In genomic region chr2:181042376-181042775, GRCm38 (mm10) we compare ENCODE assay signal across 12 mouse cellular contexts. TPM values are rescaled to one million over a fixed set of nuclear protein-coding genes. Genes with fewer than 3 reads are reported as not detected.
A peak's percentile ranks its signal among the peaks of the same experiment; 100 is the strongest.
DNase-seq lines count a peak whose midpoint lies in the region; ATAC-seq lines count a peak whose summit lies in the region.
"Had no signal": no experiment of that assay in that cellular context is flagged by ENCODE, and none has a peak within 500 bp of the region (broad histone marks: within the 10 kb centered on the region; RNA-seq: fewer than 3 reads in every experiment).

No protein-coding gene starts in this region.

- peaks cover 30% of the 10 kb centered on the region for H3K4me1 ChIP-seq in neural tube, embryonic 11.5 days (ENCODE audit: control insufficient read depth, insufficient read depth, low read length)
- H3K4me1 ChIP-seq in hindbrain, embryonic 15.5 days (replicated peaks): peaks cover 49% of the 10 kb centered on the region
- H3K4me1 ChIP-seq in neural tube, embryonic 15.5 days: peaks cover 48% of the 10 kb centered on the region

- no peak overlapping the region for H3K4me2 ChIP-seq in neural tube, embryonic 11.5 days (ENCODE audit: low read depth)
- H3K4me2 ChIP-seq in hindbrain, embryonic 15.5 days: no peak overlapping the region
- H3K4me2 ChIP-seq in neural tube, embryonic 15.5 days: no peak overlapping the region
- H3K4me2 ChIP-seq: embryonic facial prominence, embryonic 13.5 days; limb, embryonic 15.5 days had no signal

- no peak overlapping the region for H3K4me3 ChIP-seq in neural tube, embryonic 11.5 days (ENCODE audit: low read depth, low read length)
- no peak overlapping the region for H3K4me3 ChIP-seq in hindbrain, embryonic 15.5 days
- no peak overlapping the region for H3K4me3 ChIP-seq in neural tube, embryonic 15.5 days (replicated peaks)
- H3K4me3 ChIP-seq: embryonic facial prominence, embryonic 13.5 days; limb, embryonic 15.5 days had no signal

- H3K9ac ChIP-seq in neural tube, embryonic 11.5 days (ENCODE audit: low read length): peak overlapping the region; percentile 32
- no peak overlapping the region for H3K9ac ChIP-seq in hindbrain, embryonic 15.5 days
- no peak overlapping the region for H3K9ac ChIP-seq in neural tube, embryonic 15.5 days (replicated peaks)
- H3K9ac ChIP-seq: embryonic facial prominence, embryonic 13.5 days; limb, embryonic 15.5 days had no signal

- no peaks in the 10 kb centered on the region for H3K9me3 ChIP-seq in neural tube, embryonic 11.5 days (ENCODE audit: control insufficient read depth, low read length)
- no peaks in the 10 kb centered on the region for H3K9me3 ChIP-seq in hindbrain, embryonic 15.5 days
- no peaks in the 10 kb centered on the region for H3K9me3 ChIP-seq in neural tube, embryonic 15.5 days (replicated peaks)
- H3K9me3 ChIP-seq: embryonic facial prominence, embryonic 13.5 days; limb, embryonic 15.5 days had no signal

- ATAC-seq in neural tube, embryonic 11.5 days (ENCODE audit: insufficient read depth, low FRiP score, low TSS enrichment): no peak
- no peak for ATAC-seq in hindbrain, embryonic 15.5 days (ENCODE audit: low FRiP score, low read depth)
- ATAC-seq in neural tube, embryonic 15.5 days (ENCODE audit: low FRiP score): no peak
- no peak for ATAC-seq in activated CD4-positive, CD25-positive, alpha-beta regulatory T cell, adult 4 months

- H3K27ac ChIP-seq in neural tube, embryonic 11.5 days (ENCODE audit: low read depth, low read length): peak overlapping the region; percentile 60
- H3K27ac ChIP-seq in hindbrain, embryonic 15.5 days (replicated peaks): peak overlapping the region; percentile 6
- H3K27ac ChIP-seq in neural tube, embryonic 15.5 days (replicated peaks): 0 out of 2 replicates have a peak overlapping the region, but pooled peaks have one; percentile 54
- H3K27ac ChIP-seq: embryonic facial prominence, embryonic 13.5 days; limb, embryonic 15.5 days had no signal

- peak; percentile 1 for DNase-seq in cerebellum, adult 11-12 months
- no peak for DNase-seq in cerebellum, adult 11 months
- peak; percentile 32 for DNase-seq in neural tube, embryonic 11.5 days (ENCODE audit: low spot score)
- DNase-seq in neural tube, embryonic 10.5 days (ENCODE audit: extremely low spot score, low spot score): no peak
- DNase-seq in cerebellum, postnatal 25 days: no peak
- DNase-seq: heart, postnatal 4 days; lung, postnatal 10 days had no signal

- peaks cover 8% of the 10 kb centered on the region; the same call in 1 of the 2 replicates for H3K27me3 ChIP-seq in neural tube, embryonic 11.5 days (ENCODE audit: control insufficient read depth, insufficient read depth, low read length)
- H3K27me3 ChIP-seq in hindbrain, embryonic 15.5 days: no peaks in the 10 kb centered on the region
- peaks cover 5% of the 10 kb centered on the region for H3K27me3 ChIP-seq in neural tube, embryonic 15.5 days (replicated peaks)

- H3K36me3 ChIP-seq in neural tube, embryonic 11.5 days (ENCODE audit: control insufficient read depth, insufficient read depth, low read length): no peaks in the 10 kb centered on the region
- no peaks in the 10 kb centered on the region for H3K36me3 ChIP-seq in hindbrain, embryonic 15.5 days
- H3K36me3 ChIP-seq in neural tube, embryonic 15.5 days: no peaks in the 10 kb centered on the region
- H3K36me3 ChIP-seq: embryonic facial prominence, embryonic 13.5 days; limb, embryonic 15.5 days had no signal

RNA-seq across cellular contexts. Expression of gene Chrna4, which starts 1.0 kb away (rescaled TPM):
- polyA plus RNA-seq in neural tube, embryonic 11.5 days (2014; fragmentation: Nextera tagmentation; extraction: Ambion mirVana): 61.4 and 68.5 TPM in 2 replicates
- polyA plus RNA-seq in hindbrain, embryonic 15.5 days (2015; fragmentation: Nextera tagmentation; extraction: Ambion mirVana): 40.7 and 42.0 TPM in 2 replicates
- 38.9 and 47.4 TPM in 2 replicates for polyA plus RNA-seq in neural tube, embryonic 15.5 days (2015; fragmentation: Nextera tagmentation; extraction: Ambion mirVana)
- not detected for polyA plus RNA-seq in activated CD4-positive, CD25-positive, alpha-beta regulatory T cell, adult 4 months (2017; shearing (Covaris generic))

RNA-seq across cellular contexts. Expression of gene Col20a1, which starts 56.0 kb away (rescaled TPM):
- polyA plus RNA-seq in neural tube, embryonic 11.5 days (2014; fragmentation: Nextera tagmentation; extraction: Ambion mirVana): 1.0 and 2.1 TPM in 2 replicates
- 0.19 and 0.41 TPM in 2 replicates for polyA plus RNA-seq in hindbrain, embryonic 15.5 days (2015; fragmentation: Nextera tagmentation; extraction: Ambion mirVana)
- 0.14 and 0.67 TPM in 2 replicates for polyA plus RNA-seq in neural tube, embryonic 15.5 days (2015; fragmentation: Nextera tagmentation; extraction: Ambion mirVana)
- polyA plus RNA-seq in activated CD4-positive, CD25-positive, alpha-beta regulatory T cell, adult 4 months (2017; shearing (Covaris generic)): under 1 TPM; 0.20 to 0.31 TPM

Comparison
In these comparisons a context has a peak if more than half of its experiments do, and no peak if none do; other contexts are left out.
1. DNase-seq: peak in cerebellum, adult 11-12 months (single experiment) and neural tube, embryonic 11.5 days (single experiment); none in cerebellum, adult 11 months (single experiment), neural tube, embryonic 10.5 days (single experiment) and cerebellum, postnatal 25 days (0 of 2).
2. H3K27ac ChIP-seq: peak in every context shown above with its lines; median percentile 60 in neural tube, embryonic 11.5 days; 54 in neural tube, embryonic 15.5 days; 6 in hindbrain, embryonic 15.5 days.
3. RNA of gene Chrna4, which starts 1.0 kb away (polyA plus RNA-seq): 61.4 to 68.5 TPM in neural tube, embryonic 11.5 days, 38.9 to 47.4 TPM in neural tube, embryonic 15.5 days and 40.7 to 42.0 TPM in hindbrain, embryonic 15.5 days; not detected in activated CD4-positive, CD25-positive, alpha-beta regulatory T cell, adult 4 months; every median in the first group is over 10 times any median in the second.